Mouse (Mus musculus) frontal cortex, postnatal 14 days (tissue): ENCODE results near the gene Utp11.
A peak's percentile ranks its signal among the peaks of the same experiment; 100 is the strongest.
"Not testable (repeated sequence)": the region's sequence is repeated elsewhere in the genome, so short reads cannot be mapped to it uniquely, and the experiment has no call there.

ENCODE experiments used
- DNase-seq, 2 experiments: peaks; one replicate each; pipeline ENCODE4 v3.0.0; 2022; ENCODE audit warnings: low spot score in 2 of 2

Gene Utp11

GRCm38 (mm10) chr4:124693135-124693894 lies at the start of gene Utp11:
Gene Utp11, minus strand, starts transcription at chr4:124693600.
- peak; percentile 77 to 81 for DNase-seq

GRCm38 (mm10) chr4:124742839-124743238 lies 49.4 kb upstream of the Utp11 start:
- DNase-seq = no peak

GRCm38 (mm10) chr4:124741376-124742343 lies 48.3 kb upstream of the Utp11 start, which contains the start of gene Inpp5b:
Gene Inpp5b, plus strand, starts transcription at chr4:124741850.
- peak; percentile 71 to 81 for DNase-seq

GRCm38 (mm10) chr4:124738783-124739182 lies 45.4 kb upstream of the Utp11 start:
- DNase-seq = no peak

DNA sequence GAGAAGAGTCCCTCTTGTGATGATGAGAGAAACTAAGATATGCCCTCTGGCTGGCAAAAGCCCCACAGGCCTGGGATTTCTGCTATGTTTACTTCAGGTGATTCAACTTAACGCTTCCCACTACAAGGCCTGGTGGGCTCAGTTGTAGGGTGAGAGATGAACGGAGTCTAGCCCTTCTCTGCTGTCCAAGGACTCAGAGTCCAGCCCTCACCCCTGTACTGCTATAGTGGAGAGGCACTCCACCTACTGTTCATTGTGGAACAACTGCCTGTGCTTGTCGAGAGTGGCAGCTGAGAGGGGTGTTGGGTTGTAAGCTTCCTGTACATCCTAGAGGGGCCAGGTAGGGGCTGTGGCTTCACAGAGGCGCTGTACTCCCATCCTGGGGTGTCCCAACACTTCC lies 44.6 kb upstream of the Utp11 start:
- DNase-seq = no peak

GRCm38 (mm10) chr4:124737486-124737885 lies 44.1 kb upstream of the Utp11 start:
- no peak for DNase-seq

GRCm38 (mm10) chr4:124736952-124737351 lies 43.6 kb upstream of the Utp11 start:
- no peak for DNase-seq

GRCm38 (mm10) chr4:124726121-124726520 lies 32.7 kb upstream of the Utp11 start:
- no peak for DNase-seq

DNA sequence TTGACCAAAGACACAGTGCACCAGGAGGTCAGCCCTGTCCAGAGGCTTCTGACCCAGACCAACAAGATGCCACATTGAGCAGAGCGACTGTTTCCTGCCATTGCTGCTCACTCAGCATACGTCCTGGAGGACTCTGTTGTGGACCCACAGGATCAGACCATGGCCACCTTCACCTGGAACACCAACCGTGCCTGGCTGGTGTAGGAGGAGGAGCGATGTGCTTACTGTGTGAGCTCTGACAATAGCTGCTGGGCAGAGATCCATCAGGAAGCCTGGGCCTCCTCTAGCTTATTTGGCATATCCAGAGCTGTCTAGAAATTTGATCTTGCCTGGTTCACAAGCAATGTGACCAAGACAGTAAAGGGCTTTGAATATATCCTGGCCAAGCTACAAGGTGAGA lies 25.7 kb upstream of the Utp11 start:
- no peak for DNase-seq

GRCm38 (mm10) chr4:124714545-124715481 lies 21.4 kb upstream of the Utp11 start, which contains the start of gene Sf3a3:
Gene Sf3a3, plus strand, starts transcription at chr4:124714776.
- DNase-seq = peak; percentile 90 to 91

- not testable (repeated sequence) for DNase-seq
Observed at GRCm38 (mm10) chr4:124713850-124714249, 20.4 kb upstream of the Utp11 start.

DNA sequence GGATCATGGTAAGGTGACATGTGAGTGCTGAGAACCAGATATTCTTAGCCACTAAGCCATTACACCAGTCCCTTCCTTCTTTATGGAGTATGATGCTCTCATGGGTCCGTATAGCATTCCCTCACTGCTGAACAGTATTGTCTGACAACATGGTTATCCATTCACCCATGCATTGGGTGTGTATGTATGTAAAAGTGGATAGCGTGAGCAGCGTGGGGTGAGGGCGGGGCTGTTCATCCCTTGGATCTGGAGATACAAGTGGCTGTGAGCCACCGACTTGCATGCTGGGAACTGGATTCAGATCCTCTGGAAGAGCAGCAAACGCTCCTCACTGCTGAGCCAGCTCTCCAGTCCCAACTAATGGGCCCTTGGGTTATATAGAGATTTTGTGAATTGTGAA lies 19.2 kb upstream of the Utp11 start:
- DNase-seq = no peak

DNA sequence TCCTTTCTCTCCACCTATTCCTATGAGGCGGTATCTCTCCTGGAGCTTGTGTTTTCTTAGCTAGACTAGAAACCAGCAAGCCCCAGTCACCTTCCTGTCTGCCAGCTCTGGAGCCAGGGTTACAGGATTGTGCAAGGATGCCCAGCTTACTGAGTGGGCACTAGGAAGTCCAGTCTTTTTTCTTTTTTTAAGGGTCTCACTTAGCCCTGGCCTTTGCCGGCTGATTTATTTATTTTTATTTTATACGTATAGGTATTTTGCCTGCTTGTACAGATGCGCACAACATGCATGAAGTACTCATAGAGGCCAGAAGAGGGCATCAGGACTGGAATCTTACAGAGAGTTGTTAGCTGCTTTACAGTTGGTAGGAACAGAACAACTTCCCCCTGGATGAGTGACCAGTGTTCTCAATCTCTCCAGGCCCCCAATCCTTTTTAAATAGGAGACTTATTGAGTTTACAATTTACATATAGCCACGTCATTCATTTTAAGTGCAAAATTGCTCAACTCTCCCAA lies 17.4 kb upstream of the Utp11 start:
- DNase-seq = no peak

DNA sequence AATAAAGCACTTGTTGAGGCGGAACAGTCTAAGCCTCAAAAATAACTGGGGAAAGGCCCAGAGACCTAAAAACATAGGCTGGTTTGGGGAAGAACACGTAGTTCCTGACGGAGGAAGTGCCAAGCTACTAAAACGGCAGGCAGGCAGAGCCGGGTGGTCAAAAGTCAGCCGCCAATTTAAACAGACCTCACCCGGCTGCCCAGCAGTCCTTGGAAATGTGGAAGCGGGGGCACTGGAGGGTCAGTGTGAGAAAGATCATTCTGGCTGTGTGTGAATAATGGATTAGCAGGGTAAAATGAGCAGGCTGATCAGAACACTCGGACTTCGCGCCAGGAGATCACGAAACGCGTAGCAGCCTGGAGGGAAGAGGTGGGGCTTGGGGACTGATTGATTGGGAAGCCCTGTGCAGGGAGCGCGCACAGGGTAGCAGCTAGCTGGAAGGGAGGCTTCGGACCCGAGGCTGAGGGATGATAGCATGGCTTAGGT lies 16.6 kb upstream of the Utp11 start:
- no peak for DNase-seq

GRCm38 (mm10) chr4:124708518-124709477 lies 15.4 kb upstream of the Utp11 start:
- peak; percentile 60 to 70 for DNase-seq

- DNase-seq = not testable (repeated sequence)
Observed at GRCm38 (mm10) chr4:124708200-124708517, 14.8 kb upstream of the Utp11 start.

GRCm38 (mm10) chr4:124707381-124708199 lies 14.2 kb upstream of the Utp11 start:
- not testable (repeated sequence) for DNase-seq

- no peak for DNase-seq
Observed at GRCm38 (mm10) chr4:124705661-124706269, 12.4 kb upstream of the Utp11 start.
